Mouse (Mus musculus) kidney, adult 8-10 months (tissue): ENCODE data around the gene Card19.

Source experiments
- DNase-seq, 2 experiments: peaks; one replicate each; pipeline ENCODE4 v3.0.0; 2022

The Card19 gene

GRCm38 (mm10) chr13:49215504-49216219 is at the start of gene Card19:
Gene Card19 (minus strand): TSS chr13:49216037.
- DNase-seq: peak; percentile 96

DNA sequence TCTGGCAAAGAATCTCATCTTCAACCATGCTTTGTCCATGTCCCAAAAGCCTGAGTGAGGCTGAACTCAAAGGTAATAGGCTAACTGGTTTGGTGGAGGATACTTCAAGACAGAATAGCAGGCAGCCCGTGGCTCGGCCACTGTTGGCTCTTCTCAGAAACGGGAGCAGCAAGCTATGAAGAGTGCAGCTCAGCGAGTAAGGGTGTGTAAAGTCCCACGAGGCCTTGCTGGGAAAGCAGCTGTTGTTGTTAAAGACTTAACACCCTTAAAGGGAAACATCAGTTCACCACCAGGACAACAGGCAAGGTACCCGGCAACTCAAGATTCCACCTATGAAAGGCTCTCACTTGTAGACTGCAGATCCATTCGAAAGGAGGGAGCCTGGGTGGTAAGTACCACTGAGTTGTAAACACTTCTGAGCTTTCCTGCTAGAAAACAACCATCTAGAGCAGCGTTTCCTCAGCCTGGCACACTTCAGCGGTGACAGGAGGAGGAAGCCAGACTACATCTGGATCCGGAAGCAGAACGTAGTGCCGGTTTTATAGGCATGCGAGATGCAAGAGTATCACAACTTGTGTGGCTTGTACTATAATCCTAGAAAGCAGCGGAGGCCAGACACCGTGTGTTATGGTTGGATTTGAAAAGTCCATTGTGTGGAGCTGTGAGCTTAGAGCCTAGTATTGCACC is 44.3 kb upstream of the Card19 start:
- DNase-seq: no peak

- no peak for DNase-seq
These were observed 42.0 kb upstream of the Card19 start for GRCm38 (mm10) chr13:49257819-49258313.

GRCm38 (mm10) chr13:49252746-49253145 is 36.9 kb upstream of the Card19 start:
- no peak for DNase-seq

DNA sequence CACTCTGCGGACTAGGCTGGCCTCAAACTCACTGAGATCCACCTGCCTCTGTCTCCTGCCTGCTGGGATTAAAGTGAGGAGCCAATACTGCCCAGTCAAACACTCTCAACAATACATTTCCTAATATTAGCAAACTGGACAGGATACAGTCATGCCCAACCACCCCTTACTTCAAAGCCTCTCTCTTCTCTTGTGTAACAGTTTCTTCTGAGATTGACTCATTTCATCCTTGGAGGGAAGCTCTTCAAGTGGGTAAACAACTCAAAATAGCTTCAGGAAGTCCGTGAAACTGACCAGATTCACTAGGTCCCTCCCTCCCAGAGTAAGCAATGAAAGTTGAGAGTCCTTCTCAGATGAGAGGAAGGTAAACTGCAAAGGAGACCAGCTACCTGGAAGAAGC is 36.3 kb upstream of the Card19 start:
- DNase-seq: no peak

GRCm38 (mm10) chr13:49250716-49251517 is 35.1 kb upstream of the Card19 start:
- no peak for DNase-seq

- peak; percentile 87 for DNase-seq
These were observed 33.8 kb upstream of the Card19 start for GRCm38 (mm10) chr13:49249634-49250033.

GRCm38 (mm10) chr13:49248923-49249322 is 33.1 kb upstream of the Card19 start:
- no peak for DNase-seq

GRCm38 (mm10) chr13:49248467-49248862 is 32.6 kb upstream of the Card19 start, which contains the start of gene Susd3:
Gene Susd3 (minus strand): TSS chr13:49248706.
- no peak for DNase-seq

GRCm38 (mm10) chr13:49247740-49248466 is 32.1 kb upstream of the Card19 start:
- DNase-seq: peak; percentile 70 to 80

- DNase-seq: peak; percentile 39 to 46
These were observed 31.4 kb upstream of the Card19 start for GRCm38 (mm10) chr13:49247232-49247739.

DNA sequence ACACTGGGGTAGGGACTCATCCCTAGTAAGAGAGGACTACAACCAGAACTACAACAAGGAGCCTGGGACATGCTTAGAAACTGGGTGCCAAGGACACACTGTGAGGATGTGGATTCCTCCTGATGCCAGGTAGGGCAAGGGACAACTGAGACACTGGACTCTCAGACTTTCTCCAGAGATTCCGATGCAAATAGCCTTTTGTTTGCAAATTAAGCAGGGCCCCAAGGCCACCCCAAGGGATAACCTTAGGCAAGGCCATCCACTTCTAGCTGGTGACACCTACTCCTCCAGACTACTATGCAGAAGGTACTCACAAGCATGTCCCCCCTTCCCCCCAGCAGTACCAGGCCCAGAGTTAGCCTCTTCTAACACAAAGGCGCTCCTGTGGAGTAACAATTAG is 30.8 kb upstream of the Card19 start:
- peak; percentile 31 to 47 for DNase-seq

DNA sequence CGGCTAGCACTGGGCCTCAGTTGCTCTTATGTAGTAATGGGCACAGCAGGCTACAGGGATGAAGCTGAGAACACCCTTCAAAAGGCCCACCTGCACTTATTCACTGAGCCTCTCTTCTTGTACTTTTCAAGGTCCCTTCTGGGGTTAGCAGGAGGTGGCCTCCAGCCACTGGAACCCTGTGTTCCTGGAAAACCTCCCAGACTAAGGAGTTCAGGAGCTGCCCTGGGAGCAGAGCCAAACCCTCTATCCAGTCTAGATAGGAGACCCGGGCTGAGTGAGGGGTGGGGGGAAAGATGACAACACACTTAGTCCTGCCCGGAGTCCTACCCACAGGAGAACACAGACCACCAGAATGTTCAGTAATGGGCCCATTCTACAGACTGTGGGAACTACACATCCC is 30.2 kb upstream of the Card19 start:
- peak; percentile 65 to 81 for DNase-seq

- DNase-seq: peak; percentile 87 to 89
These were observed 29.4 kb upstream of the Card19 start for GRCm38 (mm10) chr13:49245251-49245650.

GRCm38 (mm10) chr13:49243492-49243891 is 27.7 kb upstream of the Card19 start:
- DNase-seq: no peak

GRCm38 (mm10) chr13:49242321-49243065 is 26.7 kb upstream of the Card19 start:
- no peak for DNase-seq

DNA sequence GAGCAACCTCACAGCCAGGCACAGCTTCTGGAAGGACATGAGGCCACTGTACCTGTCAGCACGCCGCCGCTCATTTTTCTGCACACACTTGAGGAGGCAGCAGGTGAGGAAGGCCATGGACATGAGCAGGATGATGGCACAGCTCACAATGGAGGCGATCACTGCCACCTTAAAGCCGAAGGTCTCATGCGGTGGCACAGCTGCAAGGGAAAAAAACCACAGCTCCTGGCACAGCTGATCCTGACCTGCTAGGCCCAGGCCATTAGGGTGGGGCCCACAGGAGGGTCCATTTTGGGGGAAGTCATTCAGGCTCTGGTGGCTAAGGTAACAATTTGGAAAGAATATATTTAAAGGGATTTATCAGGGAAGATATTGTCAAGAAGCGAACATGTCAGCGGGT is 22.9 kb upstream of the Card19 start:
- DNase-seq: no peak

- DNase-seq: no peak
These were observed 21.8 kb upstream of the Card19 start for GRCm38 (mm10) chr13:49237617-49238016.

DNA sequence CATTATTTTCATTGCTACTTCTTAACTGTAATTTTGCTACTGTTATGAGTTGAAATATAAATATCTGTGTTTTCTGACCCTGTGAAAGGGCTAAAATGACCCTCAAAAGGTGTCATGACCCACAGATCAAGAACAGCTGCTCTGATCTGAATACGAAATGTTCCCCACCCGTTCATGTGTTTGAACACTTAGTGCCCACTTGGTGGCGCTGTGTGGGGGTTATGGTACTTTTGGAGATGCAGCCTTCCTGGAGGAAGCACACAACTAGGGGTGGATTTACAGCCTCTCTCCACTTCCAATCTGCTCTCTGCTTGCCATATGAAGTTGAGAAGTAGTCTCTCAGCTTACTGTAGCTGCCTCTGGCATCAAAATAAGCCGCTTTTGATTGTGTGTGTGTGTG is 18.9 kb upstream of the Card19 start:
- DNase-seq: no peak

DNA sequence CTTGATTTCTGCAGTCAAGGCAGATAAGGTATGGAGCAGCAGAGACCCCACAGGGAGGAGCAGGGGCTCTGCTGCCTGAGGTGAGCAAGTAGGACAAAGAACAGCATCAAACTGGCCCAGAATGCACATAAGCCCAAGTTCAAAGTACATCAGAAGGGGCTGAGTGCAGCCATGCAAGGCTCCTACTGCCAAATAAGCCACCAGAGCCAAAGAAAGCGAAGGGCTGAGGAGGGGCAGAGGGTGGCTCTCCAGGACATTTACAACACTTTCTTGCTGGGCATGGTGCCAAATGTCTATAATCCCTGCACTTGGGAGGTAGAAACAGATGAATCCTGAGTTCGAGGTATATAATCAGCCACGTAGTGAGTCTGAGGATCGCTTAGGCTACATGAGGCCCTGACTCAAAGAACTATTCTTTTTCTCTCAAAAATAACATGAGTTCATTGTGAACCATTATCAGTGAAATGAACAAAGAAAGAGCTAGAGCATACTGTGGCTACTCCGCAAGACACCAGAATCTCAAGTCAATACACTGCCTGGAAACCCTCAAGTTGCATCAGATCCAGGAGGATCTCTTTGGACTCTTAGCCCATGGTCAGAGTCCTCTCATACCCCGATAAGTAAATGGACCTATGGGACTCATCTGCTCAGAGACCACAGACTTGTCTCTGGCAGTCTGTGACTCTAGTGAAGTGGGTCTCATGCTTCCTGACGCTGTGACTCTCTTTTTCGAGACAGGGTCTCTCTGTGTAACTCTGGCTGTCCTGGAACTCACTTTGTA is 18.1 kb upstream of the Card19 start:
- peak; percentile 73 to 78 for DNase-seq

DNA sequence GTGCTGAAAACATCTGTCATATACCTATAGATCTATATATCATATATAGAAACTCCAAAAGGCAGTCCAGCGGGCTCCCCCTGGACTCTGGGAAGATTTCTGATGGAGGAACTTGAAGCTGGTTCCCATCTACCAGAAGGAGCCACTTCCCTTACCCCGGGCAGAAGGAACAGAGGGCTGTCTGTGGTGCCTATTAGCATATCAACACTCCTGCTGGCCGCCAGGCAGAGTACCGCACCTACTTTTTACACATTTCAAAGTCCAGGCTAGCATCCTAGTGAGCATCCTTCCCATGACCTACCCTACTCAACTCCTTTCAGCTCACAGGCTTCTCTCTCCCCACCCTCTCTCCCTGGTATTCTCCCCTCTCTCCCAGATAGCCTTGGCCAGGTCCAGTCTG is 9.8 kb upstream of the Card19 start:
- no peak for DNase-seq
